Mouse (Mus musculus) adipocyte (in vitro differentiated cells): ENCODE measurements around the gene Hmmr.
A peak's percentile ranks its signal among the peaks of the same experiment; 100 is the strongest.
"Not testable (repeated sequence)": the region's sequence is repeated elsewhere in the genome, so short reads cannot be mapped to it uniquely, and the experiment has no call there.

Experiments
- DNase-seq: peaks from one replicate; pipeline ENCODE4 v3.0.0-alpha.2; 2016; ENCODE audit warnings: low spot score

The Hmmr gene

GRCm38 (mm10) chr11:40733339-40734174 lies at the start of gene Hmmr, which contains the start of gene Nudcd2:
Hmmr (minus strand) TSS chr11:40733422.
Nudcd2 (plus strand) TSS chr11:40733667.
- DNase-seq = peak; percentile 98

GRCm38 (mm10) chr11:40781857-40782256 lies 48.6 kb upstream of the Hmmr start:
- no peak for DNase-seq

DNA sequence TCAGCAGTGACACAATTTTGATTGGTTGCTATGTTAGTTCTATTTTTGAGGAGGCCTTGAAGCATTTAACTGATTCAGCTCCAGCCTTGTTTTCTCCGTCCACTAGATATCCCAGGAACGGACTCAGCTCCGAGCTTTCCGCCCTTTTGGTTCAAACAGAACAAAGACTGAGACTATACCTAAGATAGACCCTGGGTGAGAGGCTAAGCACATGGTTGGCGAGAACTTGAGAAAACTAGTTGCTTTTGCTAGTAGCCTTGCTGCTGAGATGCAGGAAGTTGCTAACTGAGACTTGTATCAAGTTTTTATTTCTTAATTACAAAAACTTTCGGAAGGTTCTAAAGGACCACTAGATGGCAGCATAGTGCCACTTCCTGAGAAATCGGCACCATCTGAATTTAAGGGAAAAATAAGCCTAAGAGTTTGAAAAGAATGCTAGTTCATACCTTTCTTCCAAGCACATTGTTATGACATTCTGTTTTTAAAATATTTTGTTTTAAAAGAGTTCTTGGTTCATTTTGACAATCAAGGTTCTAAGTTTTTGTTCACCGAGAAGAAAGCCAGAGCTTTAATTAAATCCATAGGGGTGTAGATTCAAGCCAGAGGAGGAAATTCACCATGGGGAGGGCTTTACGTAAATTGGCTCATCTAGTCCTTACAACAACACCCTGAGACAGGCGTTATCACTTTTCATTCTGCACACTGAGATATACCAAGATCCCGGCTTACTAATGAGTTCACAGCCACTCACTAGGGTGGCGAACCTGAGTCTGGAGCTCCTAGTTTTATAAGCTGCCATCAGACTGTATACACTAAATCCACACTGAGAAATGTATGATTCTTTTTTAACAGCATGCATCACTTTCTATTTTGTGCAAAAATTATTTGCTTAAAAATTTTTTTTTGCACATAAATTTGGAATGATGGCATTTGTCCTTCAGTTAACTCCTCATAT lies 42.4 kb upstream of the Hmmr start:
- DNase-seq = peak; percentile 70

- no peak for DNase-seq
Observed at GRCm38 (mm10) chr11:40764690-40765089, 31.5 kb upstream of the Hmmr start.

DNA sequence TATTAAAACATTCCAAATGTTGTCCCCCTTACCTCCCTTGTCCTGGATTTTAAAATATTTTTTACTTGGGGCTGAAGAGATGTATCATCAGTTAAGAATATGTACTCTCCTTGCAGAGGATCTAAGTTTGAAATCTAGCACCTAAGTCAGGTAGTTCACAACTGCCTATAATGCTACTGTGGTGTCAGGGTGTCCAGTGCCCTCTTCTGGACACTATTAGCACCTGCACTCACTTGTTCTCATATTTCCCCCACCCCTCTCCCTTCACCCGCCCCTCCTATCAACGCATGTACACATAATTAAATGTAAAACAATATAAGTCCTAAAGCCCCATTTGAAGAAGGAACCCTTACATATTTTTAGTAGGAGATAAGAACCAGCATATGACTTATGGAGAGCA lies 30.2 kb upstream of the Hmmr start:
- peak; percentile 17 for DNase-seq

DNA sequence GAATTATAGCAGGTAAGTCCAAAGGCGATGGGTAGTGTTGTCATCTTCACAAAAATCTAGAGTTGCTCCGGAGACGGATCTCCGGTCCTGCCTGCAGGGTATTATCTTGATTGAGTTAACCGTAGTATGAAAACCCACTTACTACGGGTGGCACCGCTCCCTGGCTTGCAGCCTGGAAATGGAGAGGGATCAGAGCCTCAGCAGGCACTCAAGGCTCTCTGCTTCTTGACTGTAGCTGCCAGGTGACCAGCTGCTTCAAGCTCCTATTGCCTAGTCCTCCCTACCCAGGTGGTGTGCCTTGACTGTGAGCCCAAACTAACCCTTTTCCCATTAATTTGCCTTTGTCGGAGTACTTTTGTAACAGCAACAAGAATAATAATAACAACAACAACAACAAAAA lies 26.7 kb upstream of the Hmmr start:
- DNase-seq = no peak

DNA sequence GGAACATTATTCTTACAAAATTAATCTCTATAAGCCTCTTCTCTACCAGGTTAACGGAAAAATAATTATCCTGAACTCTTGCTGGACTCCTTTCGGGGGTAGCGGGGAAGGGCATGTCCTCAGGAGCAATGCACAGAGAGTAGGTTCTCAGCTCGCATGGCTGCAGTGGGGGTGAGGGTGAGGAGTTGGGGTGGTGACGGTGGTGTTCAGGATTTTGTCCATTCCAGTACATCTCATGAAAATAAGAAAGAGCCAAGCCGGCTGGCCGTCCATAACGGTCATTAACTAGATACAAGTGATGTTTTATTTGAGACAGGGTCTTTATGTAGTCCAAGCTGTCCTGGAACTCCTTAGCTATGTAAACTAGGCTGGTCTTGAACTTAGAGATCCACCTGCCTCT lies 22.7 kb upstream of the Hmmr start:
- no peak for DNase-seq

DNA sequence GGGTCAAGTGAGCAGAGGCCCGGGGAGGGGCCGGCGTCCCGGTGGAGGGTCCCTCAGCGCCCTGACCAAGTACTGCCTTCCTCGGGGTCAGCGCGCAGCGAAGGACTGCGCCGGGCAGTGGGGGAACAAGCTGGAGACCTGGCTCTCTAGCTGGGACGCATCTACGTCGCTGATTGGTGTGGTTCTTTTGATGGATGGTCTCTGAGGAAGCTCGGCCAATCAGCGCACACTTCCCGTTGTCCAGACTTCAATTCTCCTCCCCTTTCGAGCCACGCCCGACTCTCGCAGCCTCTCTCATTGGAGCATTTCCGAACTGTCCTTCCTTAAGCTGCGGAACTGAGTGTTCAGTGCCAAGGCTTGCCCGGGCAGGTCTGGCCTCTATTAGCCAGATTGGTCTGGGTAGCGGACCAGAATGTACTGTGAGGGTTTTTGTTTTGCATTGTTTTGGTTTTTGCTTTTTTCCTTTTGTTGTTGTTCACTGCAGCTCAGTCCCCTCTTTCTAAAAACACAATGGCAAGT lies 21.9 kb upstream of the Hmmr start, which contains the start of gene Ccng1:
Gene Ccng1 (minus strand): TSS at position 203 of the 519 bp plus-strand sequence.
- DNase-seq = peak; percentile 99

GRCm38 (mm10) chr11:40754664-40755107 lies 21.5 kb upstream of the Hmmr start:
- peak; percentile 47 for DNase-seq

DNA sequence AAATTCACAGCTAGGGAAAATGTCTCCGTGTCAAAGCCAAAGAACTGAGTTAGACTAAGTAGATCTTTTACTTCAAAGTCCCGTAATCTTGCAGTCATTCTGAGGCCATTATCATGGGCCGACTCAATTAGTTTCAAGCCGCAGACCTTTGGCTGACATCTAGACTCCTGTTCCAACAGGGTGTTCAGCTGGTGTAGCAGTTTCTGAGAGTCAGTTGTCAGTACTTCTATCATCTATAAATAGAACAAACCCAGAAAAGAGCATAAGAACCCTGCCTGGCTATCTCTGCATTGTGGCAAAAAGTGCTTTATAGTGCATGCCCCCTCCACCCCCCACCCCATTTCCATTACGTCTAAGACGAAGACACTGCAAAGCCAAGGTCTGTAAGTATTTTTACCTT lies 20.6 kb upstream of the Hmmr start:
- DNase-seq = peak; percentile 22

GRCm38 (mm10) chr11:40747716-40748115 lies 14.5 kb upstream of the Hmmr start:
- DNase-seq = no peak

DNA sequence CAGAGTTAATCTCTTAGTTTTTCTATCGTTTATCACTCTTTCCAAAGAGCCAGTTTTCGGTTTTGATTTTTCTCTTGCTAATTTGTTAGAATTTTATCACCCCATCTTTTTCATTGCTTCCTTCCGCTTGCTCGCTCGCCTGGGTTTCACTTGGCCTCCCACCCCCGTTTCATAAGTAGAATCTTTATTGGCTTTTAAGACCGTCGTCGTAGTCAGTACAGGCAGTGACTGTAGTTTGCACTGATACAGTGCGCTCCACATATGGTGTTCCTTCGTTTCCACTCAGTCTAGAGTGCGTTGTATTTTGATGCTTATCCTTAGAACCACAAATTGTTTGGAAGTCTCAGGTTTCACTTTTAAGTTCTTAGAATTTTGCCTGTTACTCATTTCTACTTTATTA lies 13.1 kb upstream of the Hmmr start:
- no peak for DNase-seq

DNA sequence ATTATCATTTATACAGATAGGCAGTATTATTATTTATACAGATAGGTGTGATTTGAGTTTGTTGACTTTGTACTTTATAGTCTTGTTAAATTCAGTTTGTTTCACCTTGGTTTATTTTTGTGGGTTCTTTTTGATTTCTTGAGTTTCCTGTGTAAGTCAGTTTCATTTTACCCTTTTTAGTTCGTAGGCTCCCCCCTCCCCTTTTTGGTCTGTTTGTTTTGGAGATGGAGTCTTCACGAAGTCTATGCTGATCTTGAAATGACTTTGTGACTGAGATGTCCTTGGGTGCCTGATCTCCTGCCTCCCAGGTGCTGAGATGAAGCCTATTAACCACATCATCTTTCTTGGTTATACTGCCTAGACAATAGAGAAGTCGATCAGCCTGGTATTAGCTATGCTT lies 11.1 kb upstream of the Hmmr start:
- no peak for DNase-seq

DNA sequence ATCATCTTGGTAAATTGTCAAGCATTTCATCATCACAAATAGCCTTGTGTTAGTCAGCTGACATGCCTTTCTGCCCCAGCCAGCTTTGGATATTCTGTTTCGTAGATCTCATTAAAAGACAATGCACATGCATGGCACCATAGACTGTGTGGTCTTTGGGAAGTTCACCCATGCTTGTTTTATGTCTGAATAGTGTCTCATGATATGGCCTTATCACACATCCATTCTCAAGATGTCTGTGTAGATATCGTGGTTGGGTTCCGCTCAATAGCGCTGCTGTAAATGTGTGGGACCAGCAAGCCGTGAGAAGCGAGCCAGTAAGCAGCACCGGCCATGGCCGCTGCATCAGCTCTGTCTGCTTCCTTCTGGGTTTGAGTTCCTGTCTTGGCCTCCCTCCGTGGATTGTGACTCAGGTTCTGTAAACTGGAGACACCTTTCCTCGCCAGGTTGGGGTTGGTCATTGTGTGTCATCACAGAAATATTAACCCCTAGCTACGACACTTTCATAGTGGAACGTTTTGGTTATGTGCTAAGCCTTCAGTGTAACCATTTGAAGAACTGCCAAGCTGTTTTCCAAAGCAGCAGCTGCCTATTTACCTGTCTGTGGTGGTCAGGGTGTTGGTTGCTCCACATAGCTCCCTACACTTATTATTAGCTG lies 8.5 kb upstream of the Hmmr start:
- peak; percentile 33 for DNase-seq

- DNase-seq = no peak
Observed at GRCm38 (mm10) chr11:40737369-40737768, 4.1 kb upstream of the Hmmr start.

DNA sequence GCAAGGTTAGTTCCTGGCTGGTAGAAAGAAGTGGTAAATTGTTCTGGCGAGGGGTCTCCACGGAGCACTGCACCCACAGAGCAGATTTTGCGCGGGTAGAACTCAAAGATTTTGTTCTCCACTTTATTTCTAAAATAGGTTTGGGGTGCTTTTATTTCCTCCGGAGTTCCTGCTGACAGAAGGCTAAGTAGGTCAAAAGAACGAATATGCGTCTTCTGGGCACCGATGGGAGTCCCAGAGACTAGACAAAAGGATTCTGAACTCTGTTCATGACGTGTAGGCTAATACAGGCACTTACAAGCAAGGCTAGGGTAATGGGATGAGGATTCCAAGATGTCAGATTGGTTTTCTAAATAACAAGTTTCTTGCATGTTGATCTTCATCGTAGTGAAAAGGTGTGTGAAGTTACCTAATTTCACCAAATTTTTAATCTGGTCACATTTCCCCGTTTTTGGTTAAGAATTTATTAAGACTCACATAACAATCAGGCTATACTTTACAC lies 1.1 kb upstream of the Hmmr start:
- DNase-seq = peak; percentile 36

DNA sequence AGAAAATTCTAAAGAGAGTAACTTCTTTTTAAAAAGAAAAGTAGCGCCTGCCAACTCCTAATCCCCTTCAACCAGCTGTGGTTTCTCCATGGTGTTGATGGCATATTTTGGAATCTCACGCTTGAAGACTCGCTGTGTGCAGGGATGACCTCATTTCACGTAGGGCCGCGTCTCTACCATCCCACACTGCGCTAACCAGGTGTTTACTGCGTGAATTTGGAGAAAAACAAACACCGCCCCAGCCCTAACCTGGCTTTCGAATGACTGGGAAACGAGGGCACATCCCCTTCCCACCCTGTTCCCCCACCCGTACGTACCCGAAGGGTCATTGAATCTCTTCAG lies 254 bp downstream of the Hmmr start:
- no peak for DNase-seq

GRCm38 (mm10) chr11:40718324-40718723 lies 14.9 kb downstream of the Hmmr start:
- DNase-seq = no peak

GRCm38 (mm10) chr11:40715524-40715923 lies 17.7 kb downstream of the Hmmr start:
- no peak for DNase-seq

DNA sequence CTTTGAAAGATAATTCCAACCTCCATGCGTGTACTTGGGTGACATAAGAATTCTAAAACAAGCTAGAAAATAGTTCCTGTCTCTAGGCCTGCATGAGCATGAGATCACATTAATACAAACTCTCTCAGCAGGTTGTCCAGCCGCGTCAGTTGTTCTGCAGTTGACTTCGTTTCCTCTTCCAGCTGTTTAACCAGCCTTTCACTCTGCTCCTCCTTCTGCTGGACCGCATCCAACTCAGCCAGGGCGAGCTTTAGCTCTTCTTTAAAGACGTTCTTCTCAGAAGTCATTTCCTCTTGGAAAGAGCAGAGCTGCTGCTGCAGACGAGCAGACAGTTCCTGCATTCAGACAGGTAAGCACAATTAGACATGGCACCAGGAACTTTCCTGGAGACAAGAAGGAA lies 19.4 kb downstream of the Hmmr start:
- DNase-seq = peak; percentile 33

GRCm38 (mm10) chr11:40709899-40710298 lies 23.3 kb downstream of the Hmmr start:
- not testable (repeated sequence) for DNase-seq

GRCm38 (mm10) chr11:40695103-40695502 lies 38.1 kb downstream of the Hmmr start, which contains the start of gene Mat2b:
Mat2b (minus strand) TSS chr11:40695203.
- DNase-seq = no peak
